Mouse (Mus musculus) C2C12 (cell line): Measurements from ENCODE around the gene Gm28048.

Experiments used
- CTCF ChIP-seq: IDR thresholded peaks from one replicate; pipeline ENCODE4 v1.5.1; 2011; ENCODE audit not compliant: control insufficient read depth, insufficient read depth, insufficient read length
- MAX ChIP-seq: IDR thresholded peaks from one replicate; pipeline ENCODE4 v1.6.1; 2011; ENCODE audit warnings: mild to moderate bottlenecking, control low read depth
- MYOD1 ChIP-seq: IDR thresholded peaks from one replicate; pipeline ENCODE4 v1.6.1; 2011; ENCODE audit warnings: low read depth; ENCODE audit not compliant: control insufficient read depth, insufficient read length
- USF1 ChIP-seq: IDR thresholded peaks from one replicate; pipeline ENCODE4 v1.6.1; 2011; ENCODE audit warnings: low read depth, mild to moderate bottlenecking, control low read depth, moderate library complexity

DNA sequence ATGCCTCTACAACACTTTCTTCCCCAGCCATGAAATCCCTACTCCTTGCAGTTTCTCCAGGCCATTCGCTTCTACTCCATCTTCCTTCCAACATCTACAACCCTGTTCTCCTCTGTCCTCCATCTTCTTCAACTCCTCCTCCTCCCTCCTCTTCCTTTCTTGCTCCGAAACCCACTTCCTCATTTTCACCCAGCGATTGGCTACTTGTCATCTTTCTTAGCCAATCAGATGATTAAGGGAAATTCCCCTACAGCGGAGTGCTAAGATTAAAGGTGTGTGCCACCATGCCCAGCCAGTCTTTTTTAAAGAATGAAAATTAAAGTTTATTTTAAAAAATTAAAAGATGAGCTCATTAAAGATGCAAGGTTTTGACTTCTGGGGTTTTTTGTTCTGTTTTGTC is 36.1 kb upstream of the Gm28048 start:
- TF ChIP-seq MYOD1 (no peak), MAX (no peak), CTCF (no peak), USF1 (no peak)
